Mouse (Mus musculus): ENCODE data around the gene Sos2.

DNA sequence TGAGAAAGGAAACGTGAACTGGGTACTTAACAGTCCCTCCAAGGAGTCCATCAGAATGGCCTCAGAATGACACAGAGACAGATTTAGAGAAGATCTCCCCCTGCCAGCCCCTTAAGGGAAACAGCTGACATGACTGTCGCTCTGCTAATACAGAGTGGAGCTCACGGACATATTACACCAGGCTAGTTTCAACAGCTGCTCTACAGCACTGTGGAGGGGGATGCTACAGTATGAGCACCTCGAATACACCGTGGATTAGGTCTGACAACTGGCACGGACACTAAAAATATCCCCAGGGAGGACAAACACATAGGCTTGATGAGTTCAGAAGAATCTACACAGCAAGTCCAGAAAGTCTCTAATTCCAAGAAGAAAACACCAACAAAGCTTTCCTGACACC, 16.7 kb upstream of the Sos2 start:
- no peak for TF ChIP-seq CTCF (IDR thresholded peaks at IDR 0.05; ENCODE audit: control insufficient read depth, insufficient read depth, insufficient replicate concordance, low read depth, low read length)
- no peak for TF ChIP-seq POLR2A (IDR thresholded peaks at IDR 0.05; ENCODE audit: control insufficient read depth, low read depth, low read length)
